Mouse (Mus musculus) CH12.LX (cell line): Measurements from ENCODE around the gene Gse1. TPM values are rescaled to one million over a fixed set of nuclear protein-coding genes. Genes with fewer than 3 reads are reported as not detected.
A peak's percentile ranks its signal among the peaks of the same experiment; 100 is the strongest.

ENCODE experiments used
- DNase-seq: peaks from one replicate; pipeline ENCODE4 v3.0.0-alpha.2; 2013; ENCODE audit errors: extremely low read depth
- H3K27ac ChIP-seq: 2 replicates; pipeline ENCODE4 v1.5.1; 2012; ENCODE audit warnings: low read depth, mild to moderate bottlenecking, control low read depth, moderate library complexity; ENCODE audit not compliant: insufficient read depth
- H3K27me3 ChIP-seq: replicated peaks from 2 replicates; pipeline ENCODE3; 2012; ENCODE audit warnings: inconsistent platforms
- H3K36me3 ChIP-seq, 2 experiments: replicated peaks in 1 of 2; 2 replicates each; pipeline versions ENCODE3 to v1.6.1; 2012; ENCODE audit warnings: inconsistent platforms in 1 of 2, low read length in 1 of 2, mild to moderate bottlenecking in 1 of 2, mixed read lengths in 1 of 2, moderate library complexity in 1 of 2; ENCODE audit not compliant: control insufficient read depth in 1 of 2, insufficient read depth in 1 of 2
- H3K4me1 ChIP-seq, 2 experiments: 2 replicates each; pipeline ENCODE4 v1.6.1; 2012; ENCODE audit warnings: inconsistent platforms in 1 of 2, moderate library complexity in 1 of 2; ENCODE audit not compliant: insufficient read depth in 2 of 2, control insufficient read depth in 1 of 2
- H3K4me2 ChIP-seq: 2 replicates; pipeline ENCODE4 v1.6.1; 2012; ENCODE audit warnings: low read depth, mild to moderate bottlenecking, control low read depth; ENCODE audit not compliant: poor library complexity, insufficient read depth, severe bottlenecking
- H3K4me3 ChIP-seq, 3 experiments: fragments of 150-350 bp in 1 of 3; sonication (generic) in 1 of 3; replicated peaks in 1 of 3; 2 replicates each; pipeline versions ENCODE3 to v1.5.1; 2011 to 2012; ENCODE audit warnings: low read depth in 2 of 3, low read length in 2 of 3, mild to moderate bottlenecking in 2 of 3, moderate library complexity in 2 of 3, control low read depth in 1 of 3, improper control_type of control experiment in 1 of 3, inconsistent platforms in 1 of 3, mixed read lengths in 1 of 3; ENCODE audit not compliant: poor library complexity in 1 of 3
- H3K79me2 ChIP-seq: replicated peaks from 2 replicates; pipeline ENCODE4 v1.6.1; 2012; ENCODE audit warnings: mild to moderate bottlenecking, moderate library complexity; ENCODE audit not compliant: control insufficient read depth, poor library complexity, insufficient read depth, severe bottlenecking; ENCODE audit errors: extremely low read depth
- H3K9ac ChIP-seq: 2 replicates; pipeline ENCODE4 v1.6.1; 2012; ENCODE audit warnings: low read depth, mild to moderate bottlenecking, control low read depth, moderate library complexity; ENCODE audit not compliant: insufficient read depth
- H3K9me3 ChIP-seq: replicated peaks from 2 replicates; pipeline ENCODE3; 2012; ENCODE audit warnings: low read length, inconsistent platforms, mixed read lengths
- BHLHE40 ChIP-seq: IDR thresholded peaks from 2 replicates; pipeline ENCODE4 v1.6.1; 2011; ENCODE audit warnings: mild to moderate bottlenecking, low read depth, low read length, improper control_type of control experiment
- CHD1 ChIP-seq: IDR thresholded peaks from 2 replicates; pipeline ENCODE4 v1.6.1; 2012; ENCODE audit warnings: low read depth, low read length, improper control_type of control experiment, inconsistent platforms
- CHD2 ChIP-seq: IDR thresholded peaks from 2 replicates; pipeline ENCODE4 v1.6.1; 2011; ENCODE audit warnings: low read length, improper control_type of control experiment
- E2F4 ChIP-seq: IDR thresholded peaks from 2 replicates; pipeline ENCODE4 v1.6.1; 2011; ENCODE audit warnings: low read depth, low read length, improper control_type of control experiment; ENCODE audit not compliant: insufficient replicate concordance
- ELF1 ChIP-seq: IDR thresholded peaks from 2 replicates; pipeline ENCODE4 v1.6.1; 2014; ENCODE audit warnings: low read depth, mild to moderate bottlenecking, inconsistent platforms, low read length, improper control_type of control experiment
- ETS1 ChIP-seq: conservative IDR thresholded peaks from 2 replicates; pipeline ENCODE4 v1.6.1; 2012; ENCODE audit warnings: low read depth, mild to moderate bottlenecking, inconsistent platforms, low read length, improper control_type of control experiment, moderate library complexity
- GABPA ChIP-seq: IDR thresholded peaks from 2 replicates; pipeline ENCODE4 v1.6.1; 2012; ENCODE audit warnings: low read depth, low read length, improper control_type of control experiment, inconsistent platforms; ENCODE audit not compliant: insufficient replicate concordance
- HCFC1 ChIP-seq: IDR thresholded peaks from 2 replicates; pipeline ENCODE4 v1.6.1; 2012; ENCODE audit warnings: low read depth, mild to moderate bottlenecking, inconsistent platforms, low read length, improper control_type of control experiment
- JUND ChIP-seq: conservative IDR thresholded peaks from 2 replicates; pipeline ENCODE4 v1.6.1; 2011; ENCODE audit warnings: low read depth, low read length, improper control_type of control experiment
- KAT2A ChIP-seq: IDR thresholded peaks from 2 replicates; pipeline ENCODE4 v1.6.1; 2012; ENCODE audit warnings: low read length, improper control_type of control experiment, inconsistent platforms; ENCODE audit not compliant: insufficient replicate concordance
- MAZ ChIP-seq: IDR thresholded peaks from 2 replicates; pipeline ENCODE4 v1.6.1; 2012; ENCODE audit warnings: low read depth, mild to moderate bottlenecking, inconsistent platforms, low read length, improper control_type of control experiment, moderate library complexity
- MEF2A ChIP-seq: IDR thresholded peaks from 2 replicates; pipeline ENCODE4 v1.6.1; 2014; ENCODE audit warnings: low read depth, mild to moderate bottlenecking, inconsistent platforms, low read length, improper control_type of control experiment, borderline replicate concordance
- MXI1 ChIP-seq: IDR thresholded peaks from 2 replicates; pipeline ENCODE4 v1.6.1; 2011; ENCODE audit warnings: mild to moderate bottlenecking, low read depth, low read length, improper control_type of control experiment
- MYC ChIP-seq: IDR thresholded peaks from 2 replicates; pipeline ENCODE4 v1.6.1; 2011; ENCODE audit warnings: low read depth, mild to moderate bottlenecking, improper control_type of control experiment, low read length
- NELFE ChIP-seq: IDR thresholded peaks from 2 replicates; pipeline ENCODE4 v1.6.1; 2011; ENCODE audit warnings: low read depth, low read length, improper control_type of control experiment
- PAX5 ChIP-seq: IDR thresholded peaks from 2 replicates; pipeline ENCODE4 v1.6.1; 2012; ENCODE audit warnings: low read length, inconsistent platforms, mixed read lengths
- POLR2A ChIP-seq: IDR thresholded peaks from 2 replicates; pipeline ENCODE4 v1.6.1; 2011; ENCODE audit warnings: low read depth, mild to moderate bottlenecking, improper control_type of control experiment, low read length
- POLR2AphosphoS2 ChIP-seq: IDR thresholded peaks from 2 replicates; pipeline ENCODE4 v1.6.1; 2011; ENCODE audit warnings: low read depth, low read length, improper control_type of control experiment
- SMC3 ChIP-seq: IDR thresholded peaks from 2 replicates; pipeline ENCODE4 v1.6.1; 2011; ENCODE audit warnings: low read depth, low read length, improper control_type of control experiment
- TBP ChIP-seq: conservative IDR thresholded peaks from 2 replicates; pipeline ENCODE4 v1.6.1; 2011; ENCODE audit warnings: low read depth, low read length, improper control_type of control experiment
- TCF12 ChIP-seq: IDR thresholded peaks from 2 replicates; pipeline ENCODE4 v1.6.1; 2014; ENCODE audit warnings: low read depth, mild to moderate bottlenecking, inconsistent platforms, low read length, improper control_type of control experiment
- USF2 ChIP-seq: conservative IDR thresholded peaks from 2 replicates; pipeline ENCODE4 v1.6.1; 2011; ENCODE audit warnings: low read depth, low read length, improper control_type of control experiment
- ZC3H11A ChIP-seq: IDR thresholded peaks from 2 replicates; pipeline ENCODE4 v1.6.1; 2012; ENCODE audit warnings: low read depth, mild to moderate bottlenecking, inconsistent platforms, low read length, improper control_type of control experiment
- ZMIZ1 ChIP-seq: IDR thresholded peaks from 2 replicates; pipeline ENCODE4 v1.6.1; 2012; ENCODE audit warnings: low read depth, mild to moderate bottlenecking, inconsistent platforms, low read length, improper control_type of control experiment
- dilution Hi-C: fragments of 300-500 bp; cut with MboI; formaldehyde crosslinking; loops from 2 replicates; pipeline ENCODE4 v1.14.3; 2020; ENCODE audit warnings: low sequenced_read_pairs; ENCODE audit not compliant: extremely low pct_unique_long_range_greater_than_20kb, extremely low pct_ligation_motif_present
- in situ Hi-C: fragments of 300-500 bp; cut with MboI; formaldehyde crosslinking; loops from 3 replicates; pipeline ENCODE4 v1.14.3; 2019; ENCODE audit warnings: low sequenced_read_pairs, low pct_ligation_motif_present, low pct_unique_long_range_greater_than_20kb, mixed read lengths
- polyA plus RNA-seq: library from polyadenylated mRNA; unstranded; fragments of >175 nt; gene quantifications from 2 replicates; pipeline ENCODE4 v1.2.1, GENCODE M21; 2012; ENCODE audit warnings: low read depth; ENCODE audit not compliant: insufficient read length
- total RNA-seq, 2 experiments: library from RNA; depleted of rRNA; stranded (reverse); fragments of 300-350 nt in 1 of 2; fragments of >200 nt in 1 of 2; gene quantifications; 2 replicates each; pipeline ENCODE4 v1.2.3; 2012 to 2014

Gene Gse1
- total and polyA plus RNA-seq, 3 experiments: 1.3 to 9.8 (median 8.5) TPM

DNA sequence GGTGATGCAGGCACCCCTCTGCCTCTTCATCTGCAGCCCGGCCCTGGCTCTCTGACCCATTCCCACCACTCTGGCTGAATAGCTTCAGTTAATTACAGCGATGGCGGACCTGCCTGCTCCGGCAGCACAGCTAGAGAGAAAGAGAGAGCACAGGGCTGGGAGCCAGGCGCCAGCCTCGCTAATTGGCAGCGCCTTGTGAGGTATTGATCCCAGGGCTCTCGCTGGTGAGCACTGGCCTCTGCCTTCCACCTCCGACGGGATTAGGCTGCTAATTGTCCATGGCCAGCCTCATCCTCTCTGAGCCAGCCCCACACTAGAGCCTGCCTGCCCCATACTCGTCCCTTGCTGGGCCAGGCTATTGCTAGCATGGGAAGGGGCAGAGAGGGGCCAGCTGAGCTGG lies 331.4 kb downstream of the Gse1 start:
- Histone ChIP-seq H3K4me3 (no peak overlapping the region), H3K9ac (no peak overlapping the region), H3K9me3 (no peaks in the 10 kb centered on the region), H3K4me2 (no peak overlapping the region), H3K27me3 (no peaks in the 10 kb centered on the region), H3K27ac (no peak overlapping the region), H3K4me1 (peaks cover 34 to 98% of the 10 kb centered on the region in 2 experiments), H3K36me3 (peaks cover 39 to 82% of the 10 kb centered on the region in 2 experiments), H3K79me2 (peaks cover 45% of the 10 kb centered on the region)
- DNase-seq: no peak
- no peak for TF ChIP-seq ZMIZ1
- TF ChIP-seq PAX5: no peak
- dilution Hi-C loops: no loop called here
- in situ Hi-C loops: no loop called here

DNA sequence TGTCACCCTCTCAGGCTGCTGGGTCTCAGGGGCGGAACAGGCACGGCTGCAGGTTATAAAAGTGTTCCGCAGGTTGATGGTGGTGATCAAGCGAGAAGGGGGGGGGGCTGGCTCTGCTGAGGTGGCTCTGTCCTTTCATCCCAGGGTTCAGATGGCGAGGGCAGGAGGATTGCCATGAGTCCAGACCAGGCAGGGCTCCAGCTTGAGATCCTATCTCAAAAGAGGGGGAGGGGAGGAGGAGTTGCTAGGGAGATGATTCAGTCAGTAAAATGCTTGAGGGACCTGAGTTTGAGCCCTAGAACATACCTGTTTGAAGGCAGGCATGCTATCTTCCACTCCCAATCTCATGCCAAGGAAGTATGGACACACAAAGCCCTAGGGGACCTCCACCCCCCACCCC lies 332.3 kb downstream of the Gse1 start:
- Histone ChIP-seq H3K9me3 (no peaks in the 10 kb centered on the region), H3K4me3 (no peak overlapping the region), H3K36me3 (peaks cover 41 to 82% of the 10 kb centered on the region in 2 experiments), H3K79me2 (peaks cover 36% of the 10 kb centered on the region), H3K4me2 (no peak overlapping the region), H3K4me1 (peaks cover 34 to 97% of the 10 kb centered on the region in 2 experiments), H3K27me3 (no peaks in the 10 kb centered on the region), H3K27ac (no peak overlapping the region), H3K9ac (no peak overlapping the region)
- TF ChIP-seq TBP (no peak), USF2 (no peak), JUND (no peak), CHD1 (no peak), ETS1 (no peak), E2F4 (no peak), NELFE (no peak), POLR2A (no peak)
- no peak for DNase-seq
- dilution Hi-C loops (no loop called here), in situ Hi-C loops (no loop called here)

DNA sequence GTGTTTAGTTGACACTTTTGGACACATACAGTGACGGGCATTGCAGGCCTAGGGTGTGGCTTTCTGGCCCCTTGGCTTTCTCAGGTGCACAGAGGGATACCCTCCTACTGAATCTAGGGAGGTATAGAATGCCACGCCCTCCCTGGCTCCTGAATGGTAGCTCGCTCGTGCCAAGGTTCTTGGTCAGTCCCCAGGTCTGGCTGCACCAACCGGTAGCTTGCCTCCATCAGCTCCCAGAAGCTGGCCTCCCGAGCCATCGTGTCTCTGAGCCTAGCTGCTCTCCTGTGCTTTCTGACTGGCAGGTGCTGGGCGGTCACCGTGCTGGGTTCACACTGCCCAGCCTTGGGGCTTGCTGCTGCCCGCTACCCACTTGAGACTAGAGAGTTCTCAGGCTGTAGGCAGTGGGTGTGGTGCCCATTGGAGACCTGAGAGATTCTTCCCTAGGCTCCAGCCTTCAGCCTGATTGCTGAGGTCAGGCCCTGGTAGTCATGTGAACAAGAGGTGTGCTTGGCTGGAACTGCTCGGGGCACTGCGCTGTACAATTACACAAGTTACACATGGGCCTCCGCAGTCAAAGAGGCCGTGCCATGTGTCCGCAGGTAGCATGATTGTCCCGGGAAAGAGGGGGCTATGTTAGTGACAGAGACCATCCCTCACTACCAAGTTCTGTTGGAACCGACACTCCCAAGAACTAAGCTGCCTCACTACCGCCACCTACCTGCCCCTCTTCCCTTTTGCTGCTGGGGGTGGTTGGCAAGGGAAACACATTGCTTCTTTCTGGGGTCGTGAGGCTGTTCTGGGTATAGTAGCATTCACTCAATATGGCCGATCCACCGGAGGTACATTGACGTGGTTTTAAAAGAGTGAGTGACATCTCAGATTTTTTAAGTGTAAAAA lies 333.5 kb downstream of the Gse1 start:
- H3K36me3 ChIP-seq: peaks cover 52 to 89% of the 10 kb centered on the region in 2 experiments
- peaks cover 22 to 86% of the 10 kb centered on the region in 2 experiments for H3K4me1 ChIP-seq
- dilution Hi-C loops (no loop called here), in situ Hi-C loops (no loop called here)
- DNase-seq: no peak
- H3K79me2 ChIP-seq: peaks cover 26% of the 10 kb centered on the region
- H3K27me3 ChIP-seq: no peaks in the 10 kb centered on the region
- no peak overlapping the region for H3K4me3 ChIP-seq
- no peaks in the 10 kb centered on the region for H3K9me3 ChIP-seq
- no peak overlapping the region for H3K4me2 ChIP-seq
- H3K27ac ChIP-seq: no peak overlapping the region
- H3K9ac ChIP-seq: no peak overlapping the region
- TF ChIP-seq PAX5 (no peak), E2F4 (no peak), BHLHE40 (no peak), USF2 (no peak), SMC3 (peak; percentile 50), MAZ (no peak), ZMIZ1 (no peak), KAT2A (no peak), GABPA (no peak), CHD1 (no peak), POLR2AphosphoS2 (no peak), MYC (no peak), ZC3H11A (no peak), MXI1 (no peak), HCFC1 (no peak), TBP (no peak), ELF1 (no peak), TCF12 (no peak), CHD2 (no peak), MEF2A (no peak)
